Mouse (Mus musculus): ENCODE data around the gene Pdia3. TPM values are rescaled to one million over a fixed set of nuclear protein-coding genes. Genes with fewer than 3 reads are reported as not detected.

Pdia3 gene
- polyA plus RNA-seq (2021; fragmentation: Nextera tagmentation): 70.8 and 80.6 TPM in 2 replicates
- long read RNA-seq, experiment 1, transcript Pdia3-201 (13 exons, 2,770 nt): major isoform, 133 of 182 reads
- long read RNA-seq, experiment 1, partial matches to known transcripts: 41 of 182 reads
- long read RNA-seq, experiment 1, other reads (novel, unspliced or antisense): 8 of 182 reads
- long read RNA-seq, experiment 2, transcript Pdia3-201 (13 exons, 2,770 nt): major isoform, 703 of 732 reads
- long read RNA-seq, experiment 2, partial matches to known transcripts: 9 of 732 reads
- long read RNA-seq, experiment 2, other reads (novel, unspliced or antisense): 20 of 732 reads

DNA sequence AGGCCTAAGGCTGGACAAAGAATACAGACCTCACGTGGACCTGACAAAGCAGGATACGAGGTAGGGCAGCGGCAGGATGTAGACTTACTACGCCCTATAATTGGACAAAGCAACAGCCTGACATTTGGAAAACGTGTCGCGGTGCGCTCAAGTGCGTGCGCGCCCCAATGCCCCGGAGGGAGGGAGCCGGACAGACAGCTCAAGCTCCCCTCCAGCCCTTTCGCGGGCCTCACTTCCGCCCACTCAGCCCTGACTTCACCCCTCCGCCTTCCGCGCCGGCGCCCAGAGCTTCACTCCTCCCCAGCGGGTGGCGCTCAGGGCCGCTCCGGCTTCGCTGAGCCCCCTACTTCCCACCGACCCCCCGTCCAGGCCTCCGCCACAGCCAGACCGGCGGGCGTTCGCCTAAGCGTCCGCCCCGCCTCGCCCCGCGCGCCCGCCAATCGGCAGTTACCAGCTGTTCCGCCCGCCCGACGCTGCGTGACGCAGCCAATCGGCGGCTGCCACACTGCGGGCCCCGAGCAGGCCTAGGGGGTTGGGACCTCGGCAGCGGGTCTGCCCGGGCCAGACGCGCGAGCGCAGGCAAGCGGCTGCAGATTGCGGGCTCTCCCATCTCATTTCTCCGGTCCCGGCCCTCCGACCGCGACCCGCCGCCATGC is at the start of gene Pdia3, which contains the start of gene Catsper2:
Gene Pdia3 (plus strand): TSS at position 389 of the 656 bp plus-strand sequence.
Gene Catsper2 (minus strand): TSS at position 406 of the 656 bp plus-strand sequence.

DNA sequence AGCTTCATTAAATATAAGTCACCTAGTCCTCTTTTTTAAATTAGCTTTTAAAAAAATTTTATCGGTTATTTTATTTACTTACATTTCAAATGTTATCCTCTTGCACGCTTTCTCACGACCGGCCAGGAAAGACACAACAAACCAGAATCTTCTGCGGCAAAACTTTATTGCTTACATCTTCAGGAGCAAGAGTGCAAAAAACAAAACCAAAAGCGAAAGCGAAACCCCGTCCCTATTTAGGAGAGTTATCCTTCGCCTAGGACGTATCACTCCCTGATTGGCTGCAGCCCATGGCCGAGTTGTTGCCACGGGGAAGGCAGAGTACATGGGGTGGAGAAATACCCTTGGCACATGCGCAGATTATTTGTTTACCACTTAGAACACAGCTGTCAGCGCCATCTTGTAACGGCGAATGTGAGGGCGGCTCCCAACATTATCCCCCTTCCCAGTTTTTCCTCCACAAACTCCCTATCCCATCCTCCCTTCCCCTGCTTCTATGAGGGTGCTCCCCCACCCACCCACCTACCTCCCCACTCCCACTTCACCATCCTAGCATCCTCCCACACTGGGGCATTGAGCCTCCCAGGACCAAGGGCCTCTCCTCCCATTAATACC is 26.5 kb upstream of the Pdia3 start, which contains the start of gene Strc:
Gene Strc (minus strand): TSS at position 208 of the 615 bp plus-strand sequence.

DNA sequence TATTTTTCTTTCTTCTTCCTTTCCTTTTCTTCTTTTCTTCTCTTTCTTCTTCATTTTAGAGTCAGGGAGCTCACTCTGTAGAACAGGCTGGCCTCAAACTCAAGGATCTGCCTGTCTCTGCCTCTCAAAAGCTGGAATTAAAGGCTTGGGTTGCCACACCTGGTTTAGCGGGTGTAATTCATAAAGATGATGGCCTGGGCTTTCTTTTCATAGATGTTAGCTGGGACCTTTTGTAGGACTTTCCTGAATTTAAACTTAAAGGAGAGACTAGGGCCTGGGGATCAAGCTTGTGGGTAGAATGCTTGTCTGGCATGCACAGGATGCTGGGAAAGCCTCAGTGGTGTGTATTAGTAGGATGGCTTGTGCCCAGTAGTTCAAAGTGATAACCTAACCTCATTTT is 30.6 kb downstream of the Pdia3 start, which contains the start of gene Ell3:
Gene Ell3 (minus strand): TSS at position 101 of the 400 bp plus-strand sequence.

DNA sequence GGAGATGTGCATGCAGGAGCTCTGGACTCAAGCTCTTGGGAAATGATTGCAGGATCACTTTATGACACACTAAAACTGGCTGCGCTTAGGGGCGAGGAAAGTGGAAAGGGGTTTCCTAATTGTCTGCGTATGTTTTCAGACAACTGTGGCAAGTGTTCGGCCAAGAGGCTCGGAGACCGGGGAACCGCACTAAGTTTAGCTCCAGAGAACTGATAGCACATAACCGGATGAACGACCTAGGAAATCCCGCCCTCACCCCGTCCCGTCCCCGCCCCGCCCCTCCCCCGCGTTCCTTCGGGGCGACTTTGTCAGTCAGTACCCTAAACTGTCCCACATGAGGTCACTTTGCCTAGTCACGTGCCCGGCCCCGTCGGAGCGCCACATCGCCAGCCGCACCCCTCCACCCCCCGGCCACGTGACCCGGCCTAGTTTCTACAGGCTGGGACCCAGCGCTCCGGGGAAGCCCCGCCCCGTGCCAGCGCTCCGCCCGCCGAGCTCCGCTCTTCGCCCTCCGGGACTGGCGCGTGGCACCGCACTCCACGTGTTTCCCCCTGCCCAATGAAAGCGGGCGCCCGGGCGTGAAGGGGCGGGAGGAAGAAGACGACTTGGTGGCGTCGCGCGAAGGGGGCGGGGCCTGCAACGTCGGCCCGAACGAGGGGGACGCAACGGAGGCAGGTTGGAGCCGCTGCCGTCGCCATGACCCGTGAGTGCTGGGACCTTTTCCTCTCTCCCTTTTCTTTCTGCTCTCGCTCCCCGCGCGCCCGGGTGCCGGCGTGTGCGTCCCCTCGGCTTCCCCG is 35.4 kb downstream of the Pdia3 start, which contains the start of gene Serf2:
Gene Serf2 (plus strand): TSS at position 457 of the 797 bp plus-strand sequence.

DNA sequence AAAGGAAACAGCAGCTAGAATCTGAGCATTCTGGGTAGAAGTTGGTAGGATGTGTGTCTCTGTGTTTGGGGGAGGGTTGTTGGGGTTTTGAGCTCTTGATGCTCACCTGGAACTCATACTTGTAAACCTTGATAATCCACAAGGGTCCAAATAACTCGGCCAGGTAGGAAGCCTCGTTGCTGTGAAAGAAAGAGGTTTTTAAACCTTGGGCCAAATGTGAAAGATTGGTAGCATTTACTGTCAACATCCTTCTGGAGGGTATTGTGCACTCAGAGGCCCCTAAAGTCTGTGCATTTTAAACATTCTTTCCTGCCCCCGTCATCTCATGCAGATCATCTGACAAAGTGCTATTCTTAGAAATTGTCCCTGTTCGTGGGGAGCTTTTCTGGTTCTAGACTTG is 39.4 kb downstream of the Pdia3 start, which contains the start of gene Hypk:
Gene Hypk (plus strand): TSS at position 301 of the 400 bp plus-strand sequence.

DNA sequence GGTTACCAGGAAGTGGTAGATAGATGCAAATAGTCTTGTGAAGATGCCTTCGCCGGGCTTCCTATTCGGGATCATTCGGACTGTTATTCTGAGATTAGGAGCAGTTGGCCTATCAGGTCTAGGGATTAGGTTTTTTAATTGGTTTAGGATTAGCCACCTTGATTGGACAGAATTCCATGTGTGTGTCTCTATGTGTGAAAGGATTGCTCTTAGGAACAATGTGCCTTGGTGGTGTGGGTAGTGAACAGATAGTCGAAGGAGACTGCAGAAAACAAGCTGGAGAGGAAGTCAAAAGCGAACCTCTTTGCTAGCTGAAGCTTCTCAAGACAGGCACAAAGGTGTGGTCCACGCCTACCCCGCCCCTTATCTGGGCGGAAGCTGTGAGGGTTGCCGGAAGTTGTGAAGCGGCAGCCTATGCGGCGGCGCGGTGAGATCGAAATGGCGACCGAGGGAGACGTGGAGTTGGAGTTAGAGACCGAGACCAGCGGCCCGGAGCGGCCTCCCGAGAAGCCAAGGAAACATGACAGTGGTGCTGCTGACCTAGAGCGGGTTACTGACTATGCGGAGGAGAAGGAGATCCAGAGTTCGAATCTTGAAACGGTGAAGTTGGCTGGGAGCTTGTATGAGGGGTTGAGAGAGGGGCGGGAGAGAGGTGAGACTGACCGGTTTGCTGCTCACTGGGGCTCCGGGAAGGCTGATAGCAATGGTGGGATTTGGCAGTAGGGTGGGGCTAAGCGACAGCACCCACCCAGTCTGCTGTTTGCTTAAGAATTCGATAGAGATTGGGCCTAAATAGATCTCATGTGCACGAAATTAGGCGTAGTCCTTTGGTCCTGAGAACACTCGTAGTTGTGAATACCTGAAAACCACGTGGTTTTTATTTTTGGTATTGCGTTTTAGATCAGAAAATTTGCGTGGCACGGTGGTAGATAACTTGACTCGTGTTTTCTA is 43.4 kb downstream of the Pdia3 start, which contains the start of gene Serinc4:
Gene Serinc4 (minus strand): TSS at position 90 of the 951 bp plus-strand sequence.

DNA sequence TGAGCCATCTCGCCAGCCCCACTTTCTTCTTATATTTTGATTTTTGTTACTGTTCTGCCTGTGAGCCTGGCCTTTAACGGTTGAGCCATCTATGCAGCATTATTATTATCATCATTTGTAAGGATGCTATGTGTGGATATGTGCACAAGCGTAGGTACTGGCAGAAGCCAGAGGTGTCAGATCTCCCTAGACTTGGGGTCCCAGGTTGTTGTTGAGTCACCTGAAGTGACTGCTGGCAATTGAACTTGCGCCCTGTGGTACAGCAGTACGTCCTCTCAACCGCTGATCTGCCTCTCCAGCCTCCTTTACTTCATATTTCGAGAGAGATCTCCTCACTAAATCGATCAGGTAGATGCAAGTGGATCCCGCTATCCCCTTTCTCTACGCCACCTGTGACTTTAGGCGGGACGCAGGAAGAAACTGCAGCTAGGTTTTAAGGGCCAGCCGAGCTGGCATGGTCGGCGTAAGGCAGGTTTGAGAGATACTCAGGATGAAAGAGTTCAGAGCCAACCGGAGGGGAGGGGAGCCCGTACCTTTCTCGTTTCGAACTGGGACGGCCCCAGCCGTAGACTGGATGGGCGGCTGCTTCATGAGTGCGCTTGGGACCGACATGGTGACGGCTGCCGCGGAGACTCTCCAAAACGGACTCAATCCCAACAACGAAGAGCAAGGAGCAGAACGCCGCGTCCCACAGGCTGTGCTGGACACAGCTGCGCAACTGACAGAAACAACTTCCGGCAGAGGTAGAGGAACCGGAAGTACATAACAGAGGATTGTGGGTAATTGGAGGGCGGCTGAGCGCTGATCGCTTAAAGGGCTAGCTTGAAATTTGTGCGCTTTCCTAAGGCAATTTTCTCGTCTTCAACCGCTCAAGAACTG is 60.0 kb downstream of the Pdia3 start, which contains the start of gene Mfap1b:
Gene Mfap1b (minus strand): TSS at position 767 of the 879 bp plus-strand sequence.

Small RNAs within 50 kb of the gene (microRNA-seq; reads per million reads assigned to microRNA genes)
- not detected for gene Gm22953

Other genes starting within 250 kb of the Pdia3 start
- gene Tubgcp4, start 243.1 kb upstream of the Pdia3 start, polyA plus RNA-seq (2021; fragmentation: Nextera tagmentation): 9.9 and 10.8 TPM in 2 replicates
- gene Zscan29, start 242.7 kb upstream of the Pdia3 start, polyA plus RNA-seq (2021; fragmentation: Nextera tagmentation): 1.6 and 2.0 TPM in 2 replicates
- 20.1 and 21.6 TPM in 2 replicates for gene Trp53bp1, start 142.4 kb upstream of the Pdia3 start, polyA plus RNA-seq (2021; fragmentation: Nextera tagmentation)
- 122 and 145 TPM in 2 replicates for gene Map1a, start 124.2 kb upstream of the Pdia3 start, polyA plus RNA-seq (2021; fragmentation: Nextera tagmentation)
- gene Ppip5k1, start 58.4 kb upstream of the Pdia3 start, polyA plus RNA-seq (2021; fragmentation: Nextera tagmentation): 20.9 and 23.7 TPM in 2 replicates
- 323 and 342 TPM in 2 replicates for gene Ckmt1, start 56.1 kb upstream of the Pdia3 start, polyA plus RNA-seq (2021; fragmentation: Nextera tagmentation)
- gene Strc, start 26.6 kb upstream of the Pdia3 start, polyA plus RNA-seq (2021; fragmentation: Nextera tagmentation): 0.06 and 0.10 TPM in 2 replicates
- gene Catsper2, start within 50 bp of the Pdia3 start, polyA plus RNA-seq (2021; fragmentation: Nextera tagmentation): 1.3 and 1.4 TPM in 2 replicates
- 1.0 and 1.1 TPM in 2 replicates for gene Ell3, start 30.5 kb downstream of the Pdia3 start, polyA plus RNA-seq (2021; fragmentation: Nextera tagmentation)
- gene Serf2, start 35.4 kb downstream of the Pdia3 start, polyA plus RNA-seq (2021; fragmentation: Nextera tagmentation): 653 and 686 TPM in 2 replicates
- gene Hypk, start 39.5 kb downstream of the Pdia3 start, polyA plus RNA-seq (2021; fragmentation: Nextera tagmentation): 127 and 137 TPM in 2 replicates
- 0.11 and 0.25 TPM in 2 replicates for gene Serinc4, start 43.0 kb downstream of the Pdia3 start, polyA plus RNA-seq (2021; fragmentation: Nextera tagmentation)
- 47.6 and 50.2 TPM in 2 replicates for gene Mfap1b, start 60.3 kb downstream of the Pdia3 start, polyA plus RNA-seq (2021; fragmentation: Nextera tagmentation)
- gene Mfap1a, start 92.9 kb downstream of the Pdia3 start, polyA plus RNA-seq (2021; fragmentation: Nextera tagmentation): 11.9 and 14.6 TPM in 2 replicates
- gene Wdr76, start 92.9 kb downstream of the Pdia3 start, polyA plus RNA-seq (2021; fragmentation: Nextera tagmentation): 1.0 and 1.1 TPM in 2 replicates